ENCODE assay signal across 7 mouse cellular contexts in the genomic region with DNA sequence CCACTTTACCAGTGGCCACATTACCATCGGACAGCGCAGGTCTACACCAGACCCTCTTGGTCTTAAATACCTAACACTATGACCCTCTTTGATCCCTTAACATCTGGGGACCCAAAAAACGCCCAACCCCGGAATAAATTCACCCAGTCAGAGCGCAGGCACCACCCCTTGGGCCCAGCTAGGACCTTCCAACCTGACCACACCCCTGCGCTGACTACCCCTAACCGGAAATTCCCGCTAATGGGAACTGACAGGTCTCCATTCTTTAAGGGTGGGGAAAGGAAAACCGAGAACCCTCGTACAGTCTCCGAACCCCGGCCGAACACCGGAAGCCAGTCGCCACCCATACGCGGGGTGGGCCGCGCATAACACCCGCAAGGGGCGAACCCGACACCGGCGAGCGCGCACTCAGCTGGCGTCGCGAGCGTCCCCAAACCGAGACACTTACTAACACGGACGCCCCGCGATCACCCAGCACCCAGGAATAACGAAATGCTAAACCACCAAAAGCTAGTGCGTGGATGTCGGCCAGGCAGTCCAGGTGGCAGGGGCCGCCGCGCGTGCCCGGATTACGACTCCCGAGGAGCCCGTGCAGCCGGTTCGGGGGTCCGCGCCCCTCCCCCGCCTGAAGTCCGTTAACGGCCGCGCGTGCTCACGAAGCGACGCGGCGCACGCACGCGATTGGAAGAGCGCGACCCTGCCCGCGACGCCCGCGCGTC. TPM values are rescaled to one million over a fixed set of nuclear protein-coding genes. Genes with fewer than 3 reads are reported as not detected.
DNase-seq lines count a peak whose midpoint lies in the region; ATAC-seq and TF ChIP-seq lines count a peak whose summit lies in the region.

No protein-coding gene starts in this region.

- H3K4me3 ChIP-seq in forebrain, postnatal 0 days (ENCODE audit: low read depth, low read length), result peak overlapping the region; percentile 79
- H3K4me3 ChIP-seq in hindbrain, embryonic 10.5 days, result peak overlapping the region; percentile 88

- no peaks in the 10 kb centered on the region for H3K4me1 ChIP-seq in forebrain, postnatal 0 days (ENCODE audit: insufficient read depth)
- peaks cover 25% of the 10 kb centered on the region for H3K4me1 ChIP-seq in hindbrain, embryonic 10.5 days (replicated peaks)

- no peaks in the 10 kb centered on the region for H3K9me3 ChIP-seq in forebrain, postnatal 0 days (ENCODE audit: low read length)
- no peaks in the 10 kb centered on the region for H3K9me3 ChIP-seq in hindbrain, embryonic 10.5 days

- no peaks in the 10 kb centered on the region for H3K27me3 ChIP-seq in forebrain, postnatal 0 days (ENCODE audit: insufficient read depth, low read length)
- peaks cover 9% of the 10 kb centered on the region; the same call in 1 of the 2 replicates for H3K27me3 ChIP-seq in hindbrain, embryonic 10.5 days (ENCODE audit: insufficient read depth, poor library complexity, severe bottlenecking)

- no peaks in the 10 kb centered on the region for H3K36me3 ChIP-seq in forebrain, postnatal 0 days (ENCODE audit: insufficient read depth)
- H3K36me3 ChIP-seq in hindbrain, embryonic 10.5 days, result no peaks in the 10 kb centered on the region

- H3K4me2 ChIP-seq in forebrain, postnatal 0 days (ENCODE audit: low read depth), result peak overlapping the region; percentile 94

- 3% methylated on average over 72 of the region's 72 CpGs for WGBS in forebrain, postnatal 0 days
- WGBS in hindbrain, embryonic 10.5 days, result under 1% methylated on average over 72 of the region's 72 CpGs

- ATAC-seq in forebrain, postnatal 0 days, result peak; percentile 60

- H3K27ac ChIP-seq in forebrain, postnatal 0 days (ENCODE audit: low read depth, low read length), result peak overlapping the region; percentile 86
- H3K27ac ChIP-seq in hindbrain, embryonic 10.5 days, result peak overlapping the region; percentile 94

- peak; percentile 81 for DNase-seq in NIH3T3 (ENCODE audit: low read depth)
- peak; percentile 1 for DNase-seq in brain, embryonic 18.5 days (ENCODE audit: low read depth, low spot score)
- peak; percentile 14 for DNase-seq in forebrain, postnatal 0 days
- peak; percentile 71 for DNase-seq in hindbrain, embryonic 10.5 days (ENCODE audit: low spot score)
- DNase-seq in layer of hippocampus, postnatal 14 days (ENCODE audit: low spot score in 2 of 2), result peak; percentile 37 to 61
- DNase-seq in lung, postnatal 4 days, result peak; percentile 76 to 78
- DNase-seq in retina, postnatal 1 day, result peak; percentile 90

- TF ChIP-seq CTCF in forebrain, postnatal 0 days (IDR thresholded peaks at IDR 0.05; ENCODE audit: low read depth), result no peak

- H3K9ac ChIP-seq in forebrain, postnatal 0 days, result peak overlapping the region; percentile 78

RNA-seq across cellular contexts. Expression of gene Zc3h7a, which starts 0.5 kb away (rescaled TPM):
- total RNA-seq in forebrain, postnatal 0 days (2014; rRNA removed), result 61.7 and 76.6 TPM in 2 replicates
- polyA plus RNA-seq in forebrain, postnatal 0 days (2015; fragmentation: Nextera tagmentation; extraction: Ambion mirVana), result 20.3 and 32.2 TPM in 2 replicates
- 85.7 and 89.3 TPM in 2 replicates for polyA plus RNA-seq in hindbrain, embryonic 10.5 days (2016; fragmentation: Nextera tagmentation; extraction: Ambion mirVana)
- 10 to 100 TPM; 75.6 to 78.0 TPM for total RNA-seq in layer of hippocampus, postnatal 14 days (2021)

RNA-seq across cellular contexts. Expression of gene Rsl1d1, which starts 27.5 kb away (rescaled TPM):
- total RNA-seq in forebrain, postnatal 0 days (2014; rRNA removed), result 96.1 and 96.3 TPM in 2 replicates
- 157 and 175 TPM in 2 replicates for polyA plus RNA-seq in forebrain, postnatal 0 days (2015; fragmentation: Nextera tagmentation; extraction: Ambion mirVana)
- 212 and 259 TPM in 2 replicates for polyA plus RNA-seq in hindbrain, embryonic 10.5 days (2016; fragmentation: Nextera tagmentation; extraction: Ambion mirVana)
- 10 to 100 TPM; 52.4 to 53.5 TPM for total RNA-seq in layer of hippocampus, postnatal 14 days (2021)

RNA-seq across cellular contexts. Expression of gene Txndc11, which starts 41.2 kb away (rescaled TPM):
- 40.5 and 43.8 TPM in 2 replicates for total RNA-seq in forebrain, postnatal 0 days (2014; rRNA removed)
- 26.8 and 29.9 TPM in 2 replicates for polyA plus RNA-seq in forebrain, postnatal 0 days (2015; fragmentation: Nextera tagmentation; extraction: Ambion mirVana)
- polyA plus RNA-seq in hindbrain, embryonic 10.5 days (2016; fragmentation: Nextera tagmentation; extraction: Ambion mirVana), result 28.4 and 28.7 TPM in 2 replicates
- total RNA-seq in layer of hippocampus, postnatal 14 days (2021), result 10 to 100 TPM; 31.3 to 37.4 TPM

Comparison
In these comparisons a context has a peak if more than half of its experiments do, and no peak if none do; other contexts are left out.
1. Peak in every context shown above with its lines: DNase-seq, ATAC-seq, H3K4me3 ChIP-seq and H3K27ac ChIP-seq.
2. DNase-seq: peak in every context shown above with its lines; median percentile 90 in retina, postnatal 1 day; 81 in NIH3T3; 77 in lung, postnatal 4 days; 71 in hindbrain, embryonic 10.5 days; 49 in layer of hippocampus, postnatal 14 days; 14 in forebrain, postnatal 0 days; 1 in brain, embryonic 18.5 days.